Mouse (Mus musculus): ENCODE measurements around the gene Creb3l2.

- TF ChIP-seq EP300 (IDR thresholded peaks at IDR 0.05; ENCODE audit: low read depth): no peak
- TF ChIP-seq CTCF (IDR thresholded peaks at IDR 0.05; ENCODE audit: low read depth): no peak
Measured at GRCm38 (mm10) chr6:37369750-37370149, 72.2 kb downstream of the Creb3l2 start.

Data from heart, postnatal 0 days (tissue).